Comparison of ENCODE assay signal across 13 mouse cellular contexts in the genomic region with DNA sequence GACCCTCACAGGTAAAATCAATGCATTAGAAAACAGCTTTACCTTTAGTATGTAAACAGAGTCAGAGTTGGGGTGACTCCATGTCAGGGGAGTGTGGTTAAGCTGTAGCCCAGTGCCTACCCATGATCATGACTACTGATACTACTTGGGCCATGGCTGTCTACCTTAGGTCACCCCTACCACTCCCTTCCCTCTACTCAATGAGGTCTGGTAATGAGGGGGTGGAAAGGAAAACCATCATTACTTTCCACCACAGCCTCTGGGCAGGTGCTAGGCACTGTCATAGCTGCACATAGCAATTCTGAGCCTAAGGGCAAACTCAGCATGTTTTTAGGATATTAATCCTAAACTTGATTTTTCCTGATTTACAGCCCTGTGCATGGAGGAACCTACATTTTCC.
"Had no signal": no experiment of that assay in that cellular context is flagged by ENCODE, and none has a peak within 500 bp of the region (broad histone marks: within the 10 kb centered on the region; RNA-seq: fewer than 3 reads in every experiment).

No protein-coding gene starts in this region.

- H3K4me1 ChIP-seq: limb, embryonic 12.5 days; lung, embryonic 15.5 days; neural tube, embryonic 13.5 days; stomach, embryonic 15.5 days had no signal

- H3K9me3 ChIP-seq: limb, embryonic 12.5 days; lung, embryonic 15.5 days; midbrain, embryonic 10.5 days; neural tube, embryonic 13.5 days; stomach, embryonic 15.5 days had no signal

- H3K27ac ChIP-seq: layer of hippocampus, adult 2 months; limb, embryonic 12.5 days; lung, embryonic 15.5 days; midbrain, embryonic 10.5 days; neural tube, embryonic 13.5 days; stomach, embryonic 15.5 days had no signal

- H3K27me3 ChIP-seq: lung, embryonic 15.5 days; neural tube, embryonic 13.5 days; stomach, embryonic 15.5 days had no signal

- DNase-seq: kidney, adult 18-20 months; kidney, postnatal 10 days; kidney, postnatal 4 days; retina, postnatal 1 day; right cerebral cortex, postnatal 4 days; spleen, adult 18-20 months had no signal

- ATAC-seq: midbrain, embryonic 16.5 days had no signal

- H3K9ac ChIP-seq: limb, embryonic 12.5 days; neural tube, embryonic 13.5 days; stomach, embryonic 15.5 days had no signal

- H3K36me3 ChIP-seq: limb, embryonic 12.5 days; lung, embryonic 15.5 days; midbrain, embryonic 10.5 days; neural tube, embryonic 13.5 days; stomach, embryonic 15.5 days had no signal

- H3K4me3 ChIP-seq: limb, embryonic 12.5 days; neural tube, embryonic 13.5 days had no signal
